Comparison of ENCODE assay signal across 16 mouse cellular contexts in genomic region chr12:8527770-8528169, GRCm38 (mm10).
"Had no signal": no experiment of that assay in that cellular context is flagged by ENCODE, and none has a peak within 500 bp of the region (broad histone marks: within the 10 kb centered on the region; RNA-seq: fewer than 3 reads in every experiment).

No protein-coding gene starts in this region.

- H3K36me3 ChIP-seq: neural tube, embryonic 13.5 days; neural tube, embryonic 15.5 days; stomach, embryonic 15.5 days had no signal

- H3K9me3 ChIP-seq: neural tube, embryonic 13.5 days; neural tube, embryonic 15.5 days; stomach, embryonic 15.5 days had no signal

- H3K27me3 ChIP-seq: neural tube, embryonic 13.5 days; neural tube, embryonic 15.5 days; stomach, embryonic 15.5 days had no signal

- H3K4me3 ChIP-seq: neural tube, embryonic 13.5 days; neural tube, embryonic 15.5 days; stomach, embryonic 15.5 days had no signal

- H3K4me1 ChIP-seq: neural tube, embryonic 13.5 days; neural tube, embryonic 15.5 days; stomach, embryonic 15.5 days had no signal

- H3K27ac ChIP-seq: neural tube, embryonic 13.5 days; neural tube, embryonic 15.5 days; stomach, embryonic 15.5 days; stomach, postnatal 0 days had no signal

- H3K9ac ChIP-seq: neural tube, embryonic 13.5 days; neural tube, embryonic 15.5 days; stomach, embryonic 15.5 days had no signal

- H3K4me2 ChIP-seq: neural tube, embryonic 13.5 days; neural tube, embryonic 15.5 days; stomach, embryonic 15.5 days had no signal

- DNase-seq: retina, postnatal 1 day; right cerebral cortex, adult 18-20 months; right cerebral cortex, postnatal 14 days; right cerebral cortex, postnatal 25 days; right cerebral cortex, postnatal 4 days; spleen, adult 18-20 months; thymus, adult 18-20 months; thymus, adult 2 months; thymus, postnatal 14 days; thymus, postnatal 25 days; thymus, postnatal 36 days; thymus, postnatal 4 days had no signal
